Mouse (Mus musculus) hindbrain, postnatal 0 days (tissue): ENCODE results near the gene Golgb1. TPM values are rescaled to one million over a fixed set of nuclear protein-coding genes. Genes with fewer than 3 reads are reported as not detected.
"Not testable (repeated sequence)": the region's sequence is repeated elsewhere in the genome, so short reads cannot be mapped to it uniquely, and the experiment has no call there.

Experiments used
- ATAC-seq: fragments of 200-750 bp; cut with Nextera tagmentation; 2 replicates; pipeline ENCODE4 v1.8.0; 2017; ENCODE audit warnings: mild to moderate bottlenecking, moderate TSS enrichment, moderate library complexity
- DNase-seq: peaks from one replicate; pipeline ENCODE4 v3.0.0-alpha.2; 2015; ENCODE audit warnings: low spot score
- H3K27ac ChIP-seq: fragments of 300-500 bp; sonication (generic); 2 replicates; pipeline ENCODE4 v1.5.1; 2014; ENCODE audit warnings: mild to moderate bottlenecking
- H3K27me3 ChIP-seq: fragments of 300-500 bp; sonication (generic); 2 replicates; pipeline ENCODE4 v1.6.1; 2014; ENCODE audit warnings: low read length, mixed read lengths; ENCODE audit not compliant: insufficient read depth
- H3K36me3 ChIP-seq: fragments of 300-500 bp; sonication (generic); 2 replicates; pipeline ENCODE4 v1.6.1; 2014; ENCODE audit warnings: low read length, mixed read lengths; ENCODE audit not compliant: insufficient read depth
- H3K4me1 ChIP-seq: fragments of 300-500 bp; sonication (generic); 2 replicates; pipeline ENCODE4 v1.6.1; 2014; ENCODE audit warnings: antibody characterized with exemption, low read length, mixed read lengths; ENCODE audit not compliant: insufficient read depth
- H3K4me2 ChIP-seq: fragments of 300-500 bp; sonication (generic); 2 replicates; pipeline ENCODE4 v1.6.1; 2014; ENCODE audit warnings: low read depth, mild to moderate bottlenecking, low read length, moderate library complexity, mixed read lengths
- H3K4me3 ChIP-seq: fragments of 300-500 bp; sonication (generic); 2 replicates; pipeline ENCODE4 v1.5.1; 2014; ENCODE audit warnings: low read length
- H3K9ac ChIP-seq: fragments of 300-500 bp; sonication (generic); replicated peaks from 2 replicates; pipeline ENCODE4 v1.6.1; 2014; ENCODE audit warnings: mild to moderate bottlenecking, low read length, moderate library complexity, mixed read lengths
- H3K9me3 ChIP-seq: fragments of 300-500 bp; sonication (generic); 2 replicates; pipeline ENCODE4 v1.6.1; 2016; ENCODE audit warnings: low read length, mixed read lengths
- CTCF ChIP-seq: IDR thresholded peaks from 2 replicates; pipeline ENCODE4 v1.5.1; 2016; ENCODE audit warnings: antibody characterized with exemption, control low read depth, low read depth
- WGBS: fragments of 180-500 bp; shearing (Covaris S2); extraction: QIAGEN DNeasy Blood & Tissue Kit; methylation state at CpG from one replicate; pipeline ENCODE4 v1.1.7; 2014; 5-methylcytosine and 5-hydroxymethylcytosine counted together
- polyA plus RNA-seq: library from polyadenylated mRNA; unstranded; fragments of >200 nt; fragmentation: Nextera tagmentation; extraction: Ambion mirVana; gene quantifications from 2 replicates; pipeline ENCODE4 v1.2.1, GENCODE M21; 2015
- total RNA-seq: library from RNA; depleted of rRNA; stranded (reverse); fragments of >200 nt; gene quantifications from 2 replicates; pipeline ENCODE4 v1.2.3, GENCODE M21; 2014; rRNA removed

Golgb1 gene
- total RNA-seq (36.3 and 53.2 TPM in 2 replicates), polyA plus RNA-seq (90.5 and 104 TPM in 2 replicates)

- H3K4me3 ChIP-seq, result peak within 1 kb of the TSS; percentile 87
- peak within 1 kb of the TSS; percentile 75 for H3K4me2 ChIP-seq
- 0 out of 2 replicates have a peak, but pooled peaks have one; percentile 6 for TF ChIP-seq CTCF
- DNase-seq, result peak; percentile 100
- H3K4me1 ChIP-seq, result peaks cover 6% of the 10 kb centered on the region; the same call in 1 of the 2 replicates
- no peaks in the 10 kb centered on the region for H3K27me3 ChIP-seq
- H3K27ac ChIP-seq, result peak within 1 kb of the TSS; percentile 86
- peak; percentile 100 for ATAC-seq
- WGBS, result under 1% methylated on average over 43 of the region's 43 CpGs
- H3K9ac ChIP-seq, result peak within 1 kb of the TSS; percentile 88
- H3K9me3 ChIP-seq, result no peaks in the 10 kb centered on the region
- H3K36me3 ChIP-seq, result peaks cover 5% of the 10 kb centered on the region; the same call in 1 of the 2 replicates
These were observed at the start of gene Golgb1, which contains the start of gene Eaf2 for GRCm38 (mm10) chr16:36874583-36875275. TSS of gene Golgb1 (plus strand) at chr16:36875140. TSS of gene Eaf2 (minus strand) at chr16:36875003.

- H3K27ac ChIP-seq, result no peak overlapping the region
- peak overlapping the region; percentile 96 for H3K4me3 ChIP-seq
- ATAC-seq, result no peak
- no peaks in the 10 kb centered on the region for H3K27me3 ChIP-seq
- peak overlapping the region; percentile 84; the same call in 1 of the 2 replicates for H3K9ac ChIP-seq
- no peaks in the 10 kb centered on the region for H3K9me3 ChIP-seq
- H3K4me1 ChIP-seq, result no peaks in the 10 kb centered on the region
- no peak for TF ChIP-seq CTCF
- H3K4me2 ChIP-seq, result peak overlapping the region; percentile 83
- H3K36me3 ChIP-seq, result no peaks in the 10 kb centered on the region
- DNase-seq, result no peak
- 4% methylated on average over 11 of the region's 11 CpGs for WGBS
These were observed 47.3 kb upstream of the Golgb1 start for GRCm38 (mm10) chr16:36827611-36828053.

GRCm38 (mm10) chr16:36828054-36828786 lies 46.7 kb upstream of the Golgb1 start, which contains the start of gene Iqcb1:
TSS of gene Iqcb1 (plus strand) at chr16:36828385.
- H3K4me3 ChIP-seq, result peak within 1 kb of the TSS; percentile 96
- H3K4me2 ChIP-seq, result peak within 1 kb of the TSS; percentile 83
- TF ChIP-seq CTCF, result no peak; the same call in 1 of the 2 replicates
- peak within 1 kb of the TSS; percentile 84 for H3K9ac ChIP-seq
- H3K27ac ChIP-seq, result peak within 1 kb of the TSS; percentile 61; the same call in 1 of the 2 replicates
- H3K27me3 ChIP-seq, result no peaks in the 10 kb centered on the region
- ATAC-seq (peak; percentile 98), DNase-seq (peak; percentile 90)
- no peaks in the 10 kb centered on the region for H3K9me3 ChIP-seq
- H3K4me1 ChIP-seq, result no peaks in the 10 kb centered on the region
- no peaks in the 10 kb centered on the region for H3K36me3 ChIP-seq
- WGBS, result under 1% methylated on average over 61 of the region's 64 CpGs

GRCm38 (mm10) chr16:36828820-36829219 lies 46.1 kb upstream of the Golgb1 start:
- Histone ChIP-seq H3K4me3 (peak overlapping the region; percentile 96), H3K36me3 (no peaks in the 10 kb centered on the region), H3K27ac (no peak overlapping the region), H3K4me2 (peak overlapping the region; percentile 83), H3K9ac (peak overlapping the region; percentile 84), H3K27me3 (no peaks in the 10 kb centered on the region), H3K4me1 (no peaks in the 10 kb centered on the region), H3K9me3 (no peaks in the 10 kb centered on the region)
- DNase-seq, result peak; percentile 27
- ATAC-seq, result peak; percentile 48
- 4% methylated on average over 11 of the region's 11 CpGs for WGBS
- no peak for TF ChIP-seq CTCF

- not testable (repeated sequence) for DNase-seq, H3K9ac ChIP-seq, H3K4me2 ChIP-seq, ATAC-seq, H3K4me3 ChIP-seq, H3K27ac ChIP-seq, H3K27me3 ChIP-seq, H3K9me3 ChIP-seq, H3K4me1 ChIP-seq
- peaks cover 15% of the 10 kb centered on the region; the same call in 1 of the 2 replicates for H3K36me3 ChIP-seq
- WGBS, result 88% methylated on average over 1 of the region's 1 CpGs
These were observed 28.0 kb upstream of the Golgb1 start for GRCm38 (mm10) chr16:36846894-36847293.

DNA sequence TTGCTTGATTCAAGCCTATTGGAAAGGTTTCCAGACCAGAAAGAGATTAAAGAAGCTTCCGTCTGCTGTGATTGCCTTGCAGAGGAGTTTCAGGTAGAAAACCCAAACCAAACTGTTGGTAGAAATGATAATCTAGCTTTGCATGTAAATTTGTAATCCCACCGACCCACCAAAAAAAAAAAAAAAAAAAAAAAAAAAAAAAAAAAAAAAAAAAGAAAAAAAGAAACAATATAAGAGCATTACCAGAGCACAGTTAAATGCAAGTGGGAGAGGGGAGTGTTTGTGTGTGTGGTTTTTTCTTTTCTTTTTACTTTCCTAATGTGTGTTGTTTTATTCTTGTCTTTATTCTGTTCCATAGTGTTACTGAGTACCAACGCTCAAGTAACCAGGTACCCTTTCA lies 23.7 kb upstream of the Golgb1 start:
- no peak overlapping the region for H3K4me2 ChIP-seq
- no peak overlapping the region for H3K4me3 ChIP-seq
- no peak overlapping the region for H3K9ac ChIP-seq
- no peak overlapping the region for H3K27ac ChIP-seq
- no peaks in the 10 kb centered on the region for H3K4me1 ChIP-seq
- H3K9me3 ChIP-seq, result no peaks in the 10 kb centered on the region
- ATAC-seq (no peak), DNase-seq (no peak)
- WGBS, result 93% methylated on average over 3 of the region's 3 CpGs
- no peaks in the 10 kb centered on the region for H3K27me3 ChIP-seq
- TF ChIP-seq CTCF, result no peak
- H3K36me3 ChIP-seq, result peaks cover 19% of the 10 kb centered on the region
